Mouse (Mus musculus): ENCODE data around the gene Myo19.

The Myo19 gene

DNA sequence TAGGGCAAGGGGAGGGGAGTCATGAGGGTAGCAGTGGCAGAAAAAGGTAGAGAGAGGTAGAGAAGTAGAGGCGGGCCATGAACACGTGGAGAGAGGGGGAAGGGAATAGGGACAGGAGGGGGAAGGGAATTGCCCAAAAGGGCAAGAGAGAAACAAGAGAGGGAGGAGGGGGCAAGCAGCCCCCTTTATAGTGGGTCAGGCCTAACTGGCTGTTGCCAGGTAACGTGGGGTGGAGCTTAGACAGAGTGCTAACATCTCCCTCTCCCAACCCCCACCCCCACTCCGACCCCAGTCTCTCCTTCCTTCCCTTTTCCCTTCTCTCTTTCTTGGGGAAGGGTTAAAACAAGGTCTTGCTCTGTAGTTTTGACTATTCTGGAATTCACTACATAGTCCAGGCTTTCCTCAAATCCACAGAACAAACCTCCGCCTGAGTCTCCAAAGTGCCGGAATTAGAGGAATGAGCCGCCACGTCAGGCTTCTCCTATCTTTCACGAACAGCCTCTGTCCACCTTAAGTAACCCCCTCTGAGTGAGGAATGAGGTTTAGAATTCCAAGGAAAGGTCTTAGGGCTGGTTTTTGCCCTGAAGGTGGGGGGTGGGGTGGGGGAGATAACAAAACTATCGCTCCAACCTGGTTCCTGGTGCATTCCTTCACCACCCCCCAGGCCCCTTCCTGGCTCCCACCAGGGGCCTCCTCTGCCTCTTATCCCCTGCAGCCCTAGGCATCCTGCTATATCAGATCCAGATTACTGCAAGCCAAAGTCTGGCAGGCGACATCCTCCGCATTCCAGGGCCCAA lies 64.9 kb downstream of the Myo19 start:
- DNase-seq (ENCODE audit: low spot score in 2 of 2): no peak

DNA sequence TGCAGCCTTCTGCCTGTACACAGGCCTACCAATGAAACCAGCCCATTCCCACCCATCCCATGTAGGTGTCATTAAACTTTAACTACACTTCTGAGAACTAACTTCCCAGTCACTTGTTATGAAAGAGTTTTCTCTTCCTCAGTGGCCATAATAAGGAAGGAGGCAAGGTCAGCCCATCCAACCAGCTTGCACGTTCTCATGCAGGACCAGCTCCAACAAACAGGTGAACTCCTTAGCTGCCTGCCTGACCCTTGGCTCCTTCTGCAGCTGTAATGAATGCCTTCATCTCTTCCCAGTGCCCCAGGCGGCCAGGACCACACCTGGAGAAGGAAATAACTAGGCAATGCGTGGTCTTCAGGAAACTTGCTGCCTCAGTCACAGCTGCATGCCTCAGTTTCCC lies 65.9 kb downstream of the Myo19 start:
- DNase-seq (ENCODE audit: low spot score in 2 of 2): no peak

DNA sequence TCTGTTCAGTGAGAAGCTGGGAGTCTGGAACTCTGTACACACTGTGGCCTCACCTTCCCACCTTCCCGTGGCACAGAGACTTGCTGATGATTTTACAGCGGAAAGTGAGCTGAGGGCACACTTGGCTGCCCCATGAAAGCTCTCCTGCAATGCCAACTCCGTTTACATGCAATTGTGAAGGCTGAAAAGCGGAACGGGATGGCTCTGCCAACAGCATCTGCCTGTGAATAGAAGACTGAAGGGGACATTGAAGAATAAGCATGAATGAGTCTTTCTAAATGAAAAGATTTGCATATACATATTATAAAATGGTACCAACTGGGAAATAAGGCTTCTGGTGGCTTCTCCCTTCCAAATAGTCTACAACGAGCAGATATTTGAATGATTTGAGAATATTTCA lies 67.3 kb downstream of the Myo19 start:
- DNase-seq (ENCODE audit: low spot score in 2 of 2): no peak

DNA sequence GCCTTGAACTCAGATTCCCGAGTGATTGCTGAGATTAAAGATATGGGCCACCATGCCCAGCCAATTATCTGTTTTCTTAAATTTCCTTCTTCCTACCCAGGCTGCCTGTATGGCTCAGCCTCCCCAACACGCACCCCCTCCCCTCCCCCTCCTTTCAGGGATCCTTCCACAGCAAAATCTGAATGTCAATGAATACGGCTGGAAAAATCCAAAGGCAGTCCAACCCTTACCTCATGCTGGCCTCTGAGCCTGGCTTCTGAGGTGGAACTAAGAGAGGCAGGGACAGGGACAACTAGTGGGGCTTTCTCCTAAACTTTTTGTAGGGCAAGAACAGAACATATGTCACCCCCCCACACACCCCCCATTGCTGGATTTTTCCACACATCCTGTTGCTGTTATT lies 68.2 kb downstream of the Myo19 start:
- no peak for DNase-seq (ENCODE audit: low spot score in 2 of 2)

DNA sequence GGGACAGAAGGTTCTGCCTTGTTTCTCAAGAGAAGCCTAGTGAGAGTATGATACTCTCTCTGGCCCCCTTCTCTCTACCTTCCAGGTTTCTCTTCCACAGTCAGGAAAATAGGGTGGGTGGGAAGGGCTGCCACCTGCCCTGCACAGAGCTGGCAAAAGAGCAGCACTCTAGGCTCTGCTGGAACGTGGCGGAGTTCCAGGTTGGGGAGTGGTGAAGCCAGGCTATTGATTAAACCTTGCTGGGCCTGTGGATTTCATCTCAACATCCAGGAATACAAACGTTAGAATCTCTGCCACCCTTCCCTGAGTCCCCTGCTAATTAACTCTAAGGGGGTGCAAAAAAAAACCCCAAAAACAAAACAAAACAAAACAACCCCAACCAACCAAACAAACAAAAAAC lies 68.6 kb downstream of the Myo19 start:
- no peak for DNase-seq (ENCODE audit: low spot score in 2 of 2)

DNA sequence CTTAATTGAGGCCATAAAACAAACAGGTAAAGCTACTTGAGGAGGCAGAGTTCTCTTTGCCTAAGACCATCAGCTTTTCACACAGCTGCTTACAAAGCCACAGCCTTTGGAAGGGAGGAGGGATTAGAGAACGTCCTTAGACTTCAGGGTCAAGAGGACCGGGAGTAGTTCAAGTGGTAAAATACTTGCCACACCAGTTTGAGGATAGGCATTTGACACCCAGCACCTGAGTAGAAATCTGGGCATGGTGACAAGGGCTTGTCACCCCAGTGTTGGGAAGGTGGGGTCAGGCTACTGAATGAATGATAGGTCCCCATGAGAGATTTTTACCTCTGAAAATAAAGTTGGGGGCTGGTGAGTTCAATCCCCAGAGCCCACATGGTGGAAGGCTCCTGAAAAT lies 72.7 kb downstream of the Myo19 start:
- no peak for DNase-seq (ENCODE audit: low spot score in 2 of 2)

DNA sequence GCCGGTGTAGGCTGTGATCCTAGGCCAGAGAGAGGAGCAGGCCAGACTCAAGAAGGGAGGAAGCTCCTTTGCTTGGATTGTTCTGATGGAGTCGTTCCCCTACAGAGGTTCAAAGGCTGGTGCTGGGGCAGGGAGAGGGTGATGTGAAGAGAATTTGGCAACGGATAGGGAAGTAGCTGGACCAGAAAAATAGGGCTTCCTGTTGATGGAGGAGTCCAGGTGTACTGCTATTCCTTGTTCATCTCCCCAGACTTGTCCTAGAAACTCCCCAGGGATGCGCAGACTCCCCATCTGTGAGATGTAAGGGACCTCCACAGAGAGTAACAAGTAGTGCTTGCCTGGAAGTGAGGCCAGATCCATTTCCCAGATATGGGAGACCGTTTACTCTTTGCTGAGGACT lies 76.5 kb downstream of the Myo19 start:
- no peak for DNase-seq (ENCODE audit: low spot score in 2 of 2)

DNA sequence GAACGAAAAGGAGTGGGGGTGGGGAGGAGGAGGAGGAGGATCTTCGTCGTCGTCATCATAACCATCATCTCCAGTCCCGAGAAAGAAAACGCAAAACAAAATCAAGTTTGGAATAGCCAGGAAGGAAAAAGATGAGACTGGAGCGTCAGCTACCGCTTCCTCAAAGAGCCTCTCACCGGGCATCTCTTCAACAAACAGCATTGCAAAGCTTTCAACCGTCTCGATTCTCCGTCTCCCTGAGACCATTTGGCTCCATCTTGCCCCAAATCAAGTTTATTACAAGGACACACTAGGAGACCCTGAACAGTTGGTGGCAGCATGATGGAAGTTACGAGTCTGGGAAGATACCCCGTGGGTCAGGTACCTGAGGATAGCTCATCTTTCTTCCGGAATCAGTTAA lies 77.2 kb downstream of the Myo19 start:
- DNase-seq (ENCODE audit: low spot score in 2 of 2): no peak

DNA sequence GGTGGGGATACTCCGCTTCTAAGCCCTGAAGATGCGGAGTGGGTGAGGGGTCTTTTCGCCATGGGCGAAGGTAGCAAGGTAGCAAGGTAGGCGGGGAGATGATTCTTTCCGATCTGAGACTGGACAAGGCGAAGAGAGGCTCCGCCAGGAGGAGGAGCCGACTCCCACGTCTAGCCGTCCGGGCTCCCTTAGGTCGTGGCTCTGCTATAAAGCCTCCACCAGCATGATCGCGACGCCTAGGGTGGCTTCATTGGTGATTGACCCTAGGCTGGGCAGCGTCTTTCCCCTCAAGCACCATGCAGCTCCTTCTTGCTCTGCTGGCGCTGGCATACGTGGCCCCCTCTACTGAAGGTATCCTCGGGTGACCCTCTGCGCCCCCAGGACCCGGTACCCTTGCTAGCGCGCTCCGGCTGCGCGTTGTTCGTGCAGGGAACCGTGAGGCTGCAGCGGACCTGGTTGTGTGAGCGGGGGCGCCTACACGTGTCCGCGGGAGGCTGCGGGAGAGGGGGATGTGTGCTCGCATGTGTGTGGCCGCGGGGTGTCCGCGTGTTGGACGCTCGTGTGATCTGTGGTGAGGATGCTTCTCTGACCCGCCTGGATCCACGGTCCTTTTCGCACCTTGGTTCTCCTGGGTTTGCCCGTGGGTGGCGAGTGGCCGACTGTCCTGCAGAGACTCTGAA lies 77.8 kb downstream of the Myo19 start, which contains the start of gene Car4:
TSS of gene Car4 (plus strand) at position 196 of the 680 bp plus-strand sequence.
- DNase-seq (ENCODE audit: low spot score in 2 of 2): peak in 1 of 2 experiments; percentile 23

DNA sequence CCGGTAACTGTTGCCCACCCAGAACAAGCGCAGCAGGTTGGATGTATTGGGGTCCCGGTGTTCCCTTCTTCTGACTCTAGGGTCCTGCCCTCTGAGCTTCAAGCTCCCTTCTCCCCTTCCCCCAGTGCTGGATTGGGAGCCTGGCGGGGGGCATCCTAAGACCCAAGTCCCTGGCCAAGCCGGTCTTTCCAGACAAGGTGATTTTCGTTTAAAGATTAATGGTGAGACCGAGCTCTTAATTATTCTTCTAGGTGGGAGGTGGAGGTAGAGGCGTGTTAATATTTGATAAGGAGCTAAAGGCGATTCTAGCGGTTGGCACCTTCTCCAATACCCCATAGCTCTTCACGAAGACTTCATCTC lies 78.3 kb downstream of the Myo19 start:
- DNase-seq (ENCODE audit: low spot score in 2 of 2): no peak

DNA sequence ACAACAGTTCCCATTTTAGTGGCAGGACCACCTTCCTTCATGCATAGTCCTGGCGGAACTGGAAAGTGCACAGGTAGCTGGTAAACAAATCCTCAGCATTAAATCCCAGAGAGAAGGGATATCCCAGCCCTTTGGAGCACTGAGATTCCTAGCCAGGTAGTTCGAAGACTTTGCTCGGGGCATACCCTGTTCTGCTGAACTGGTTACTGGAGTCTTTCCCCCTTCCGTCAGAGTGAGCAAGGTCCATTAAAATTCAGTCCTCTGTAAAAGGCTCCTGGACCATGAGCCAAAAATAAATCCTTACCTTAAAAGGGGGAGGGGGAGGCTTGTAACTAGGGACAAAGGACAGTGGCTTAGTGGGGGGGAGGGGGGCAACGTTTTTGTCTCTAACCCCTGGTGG lies 79.2 kb downstream of the Myo19 start:
- DNase-seq (ENCODE audit: low spot score in 2 of 2): no peak

DNA sequence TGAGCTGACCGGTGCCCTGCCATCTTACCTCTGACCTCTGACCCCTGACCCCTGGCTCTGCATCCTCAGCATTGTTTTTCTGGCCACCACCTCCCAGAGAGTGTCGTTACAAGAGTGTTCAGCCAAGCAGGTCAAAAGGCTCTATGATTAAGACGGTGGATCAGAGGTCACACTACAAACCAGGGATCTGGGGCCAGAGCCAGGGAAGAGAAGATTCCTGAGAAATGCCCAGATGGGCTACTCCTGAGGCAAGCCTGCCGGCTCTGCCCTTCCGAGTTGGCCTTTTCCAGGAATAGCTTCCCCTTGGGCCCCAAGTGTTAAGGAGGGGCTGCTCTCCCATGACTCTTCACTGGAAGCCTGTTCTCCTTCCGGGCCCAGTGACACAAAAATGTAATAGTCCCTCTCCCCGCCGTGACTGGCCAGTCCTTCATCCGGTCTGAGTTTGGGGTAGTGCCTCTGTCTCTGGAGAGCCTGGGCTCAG lies 79.8 kb downstream of the Myo19 start:
- DNase-seq (ENCODE audit: low spot score in 2 of 2): peak; percentile 70 to 78

DNA sequence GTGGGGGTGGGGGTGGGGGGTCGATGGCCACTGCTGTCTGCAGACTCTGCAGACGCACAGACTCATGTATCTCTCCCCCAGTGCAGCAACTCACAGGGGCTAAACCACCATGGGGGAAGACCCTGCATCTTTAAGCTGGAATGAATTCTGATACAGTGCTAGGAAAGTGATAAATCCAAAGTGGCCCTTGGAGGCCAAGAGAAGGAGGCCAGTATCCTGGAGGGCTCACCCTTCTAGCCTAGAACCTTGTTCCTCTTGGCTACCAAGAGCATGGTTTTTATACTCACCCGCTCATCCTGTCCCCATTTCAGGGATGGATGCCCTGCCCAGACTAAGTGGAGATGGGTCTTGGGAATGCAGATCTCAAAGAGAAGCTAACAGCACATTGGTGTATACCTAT lies 80.3 kb downstream of the Myo19 start:
- no peak for DNase-seq (ENCODE audit: low spot score in 2 of 2)

DNA sequence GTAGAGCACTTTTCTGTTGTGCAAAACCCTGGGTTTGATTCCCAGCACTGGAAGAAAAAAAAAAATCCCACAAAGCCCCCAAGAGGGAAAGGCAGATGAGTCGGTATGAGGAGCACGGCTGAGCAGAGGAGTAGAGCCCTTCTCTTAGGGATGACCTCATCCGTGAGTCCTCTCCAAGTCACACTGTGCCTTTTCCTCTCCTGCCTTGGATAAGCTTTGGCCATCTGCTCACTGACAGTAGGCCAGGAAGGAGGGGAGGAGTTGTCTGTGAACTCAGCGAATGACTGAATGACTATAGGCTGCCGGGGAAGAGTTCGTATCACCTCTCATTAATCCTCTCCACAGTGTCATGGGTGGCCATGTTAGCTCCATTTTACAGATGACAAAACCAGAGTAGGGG lies 80.8 kb downstream of the Myo19 start:
- no peak for DNase-seq (ENCODE audit: low spot score in 2 of 2)
